Mouse (Mus musculus): ENCODE measurements at regions not wholly inside any gene's neighbourhood (a gene's known extent, or its start where the extent isn't known, plus 50 kb on each side); places are given as distances from the start of the nearest gene placed in this dataset.

DNA sequence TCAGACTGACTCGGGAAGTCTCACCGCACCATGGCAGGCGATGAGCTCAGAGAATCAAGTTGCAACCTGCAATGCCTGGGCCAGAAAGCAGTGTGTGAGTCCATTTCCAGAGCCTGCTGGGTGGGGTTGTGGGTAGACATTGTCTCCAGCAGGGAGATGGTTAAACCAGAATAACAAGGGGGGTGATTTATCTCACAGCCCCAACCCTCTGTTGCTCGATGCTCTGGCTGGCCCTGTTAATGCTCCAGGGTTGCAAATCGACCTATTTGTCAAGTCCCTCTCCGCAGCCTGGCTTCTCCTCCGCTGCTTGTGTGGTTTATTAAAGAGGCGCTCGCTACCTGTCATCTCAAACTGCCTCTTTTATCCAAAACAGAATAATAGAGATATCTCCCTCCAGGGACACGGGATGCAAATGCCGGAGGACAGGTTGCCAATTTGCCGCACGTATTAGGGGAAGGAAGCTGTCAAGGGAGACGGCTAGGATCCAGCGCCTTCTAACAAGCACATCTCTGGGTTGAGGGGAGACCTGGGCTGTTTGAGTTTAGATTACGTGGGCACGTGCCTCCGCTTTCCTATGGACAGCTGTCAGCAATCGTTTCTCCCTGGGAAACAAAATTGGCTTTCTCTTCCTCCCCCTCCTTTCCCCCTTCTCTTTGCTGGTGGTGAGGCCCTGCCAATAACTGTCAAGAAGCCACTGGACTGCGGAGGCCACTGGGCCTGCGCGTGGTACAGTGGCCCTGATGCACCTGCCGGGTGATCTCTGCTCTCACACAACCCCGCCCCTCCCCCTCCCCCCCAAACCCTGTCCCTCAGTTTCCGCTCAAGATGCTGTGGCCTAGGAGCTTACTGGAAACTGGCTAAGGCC is 57.4 kb upstream of the Pitx1 start:
- no peak for DNase-seq (ENCODE audit: low read depth, low spot score)
- in situ Hi-C loops (cut with MboI; ENCODE audit: low pct_unique_long_range_greater_than_20kb), result no loop called here
- ATAC-seq, result no peak
- ChIA-PET CTCF (no interaction called here), POLR2A (no interaction called here)
- no peak for TF ChIP-seq CTCF (IDR thresholded peaks at IDR 0.05)
- no peaks in the 10 kb centered on the region for H3K27me3 ChIP-seq

DNA sequence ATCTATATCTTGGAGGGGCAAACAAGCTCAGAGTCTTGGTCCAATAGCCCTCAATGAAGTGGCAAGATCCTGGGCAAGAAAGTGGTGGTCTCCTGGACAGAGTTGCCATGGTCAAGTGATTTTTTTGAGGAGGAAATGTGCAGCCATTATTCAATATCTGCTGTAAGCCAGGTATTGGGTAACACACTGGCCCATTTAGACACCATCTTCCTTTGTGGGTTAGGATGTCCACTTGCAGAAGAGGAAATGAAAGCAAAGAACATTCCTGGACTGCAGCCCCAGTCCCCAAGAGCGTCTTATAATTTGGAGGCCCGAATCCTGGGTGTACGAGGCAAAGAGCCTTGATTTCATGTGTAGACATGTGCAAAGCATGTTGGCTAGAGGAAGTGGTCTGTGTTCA is 56.3 kb upstream of the Pitx1 start:
- POLR2A ChIA-PET, result no interaction called here
- ATAC-seq (no peak), DNase-seq (ENCODE audit: low read depth, low spot score) (no peak)
- no peak for TF ChIP-seq CTCF (IDR thresholded peaks at IDR 0.05)
- CTCF ChIA-PET, result no interaction called here
- in situ Hi-C loops (cut with MboI; ENCODE audit: low pct_unique_long_range_greater_than_20kb), result no loop called here
- H3K27me3 ChIP-seq, result no peaks in the 10 kb centered on the region

DNA sequence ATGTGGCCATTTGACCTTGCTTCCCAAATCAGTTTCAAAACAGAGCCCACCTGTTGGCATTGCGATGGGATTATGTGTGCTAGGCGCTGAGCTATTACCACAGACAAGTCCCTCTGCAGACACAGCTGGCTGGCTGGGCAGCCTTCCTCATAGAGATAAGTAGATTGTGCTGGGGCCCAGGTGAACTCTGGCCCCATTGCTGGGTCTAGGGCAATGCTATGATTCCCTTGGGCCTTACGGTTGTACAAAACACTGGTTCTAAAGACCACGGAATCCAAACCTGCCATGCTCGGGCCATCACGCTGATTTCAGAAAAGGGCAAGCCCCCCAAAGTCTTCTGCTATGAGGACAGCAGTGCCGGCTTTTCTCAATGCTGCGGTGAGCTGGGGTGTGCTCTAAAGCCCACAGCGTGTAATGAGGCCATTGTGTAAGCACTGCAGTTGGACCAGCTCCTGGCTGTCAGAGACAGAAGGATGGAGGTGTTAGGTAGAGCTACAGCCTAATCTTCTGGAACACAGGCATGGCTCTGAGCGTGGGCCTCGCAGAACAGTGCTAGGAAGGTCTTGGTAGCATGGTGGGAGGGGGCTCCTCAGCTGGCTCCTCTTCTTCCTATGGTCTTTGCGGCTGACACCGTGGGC is 51.2 kb upstream of the Pitx1 start:
- CTCF ChIA-PET, result interaction anchor here (1.1 kb wide), 1 partner anchor 10 kb away, joined by 3 read pairs; no protein-coding TSS in a partner anchor
- no peak for ATAC-seq
- H3K27me3 ChIP-seq, result no peaks in the 10 kb centered on the region
- no peak for TF ChIP-seq CTCF (IDR thresholded peaks at IDR 0.05)
- in situ Hi-C loops (cut with MboI; ENCODE audit: low pct_unique_long_range_greater_than_20kb), result no loop called here
- DNase-seq (ENCODE audit: low read depth, low spot score), result no peak
- POLR2A ChIA-PET, result no interaction called here

All from Patski (cell line).